Mouse (Mus musculus) embryonic fibroblast, embryonic 13.5 days (primary cell): ENCODE data around the gene Col6a6. TPM values are rescaled to one million over a fixed set of nuclear protein-coding genes. Genes with fewer than 3 reads are reported as not detected.

Experiments
- H3K27ac ChIP-seq: 2 replicates; pipeline ENCODE4 v1.5.1; 2012; ENCODE audit warnings: low read length, control low read depth, inconsistent platforms; ENCODE audit not compliant: insufficient read depth
- H3K4me1 ChIP-seq: 2 replicates; pipeline ENCODE4 v1.6.1; 2011; ENCODE audit warnings: low read length; ENCODE audit not compliant: control insufficient read depth, insufficient read depth
- H3K4me3 ChIP-seq: 2 replicates; pipeline ENCODE4 v1.5.1; 2011; ENCODE audit warnings: mild to moderate bottlenecking, control low read depth, low read length; ENCODE audit not compliant: insufficient read depth
- CTCF ChIP-seq: IDR thresholded peaks from 2 replicates; pipeline ENCODE4 v1.5.1; 2011; ENCODE audit warnings: mild to moderate bottlenecking, control low read depth, low read length, moderate library complexity, borderline replicate concordance; ENCODE audit not compliant: insufficient read depth
- POLR2A ChIP-seq: IDR thresholded peaks from 2 replicates; pipeline ENCODE4 v1.6.1; 2011; ENCODE audit warnings: low read depth, mild to moderate bottlenecking, control low read depth, low read length, moderate library complexity
- polyA plus RNA-seq: library from polyadenylated mRNA; stranded (reverse); fragments of >200 nt; gene quantifications from 2 replicates; pipeline ENCODE4 v1.2.4, GENCODE M21; 2011; ENCODE audit warnings: low read depth; ENCODE audit not compliant: missing spikeins, insufficient read length

Col6a6 gene
- polyA plus RNA-seq, 1 experiment, result 1.2 TPM

GRCm38 (mm10) chr9:105803416-105803815, 24.5 kb downstream of the Col6a6 start:
- no peak for TF ChIP-seq POLR2A
- TF ChIP-seq CTCF, result no peak
- no peaks in the 10 kb centered on the region for H3K4me1 ChIP-seq

GRCm38 (mm10) chr9:105801463-105801862, 26.5 kb downstream of the Col6a6 start:
- Histone ChIP-seq H3K27ac (no peak overlapping the region), H3K4me1 (no peaks in the 10 kb centered on the region), H3K4me3 (no peak overlapping the region)
- TF ChIP-seq POLR2A (no peak), CTCF (no peak)

More at GRCm38 (mm10) chr9:105803416-105803815, 24.5 kb downstream of the Col6a6 start:
- Histone ChIP-seq H3K27ac (no peak overlapping the region), H3K4me3 (no peak overlapping the region)

GRCm38 (mm10) chr9:105800286-105800685, 27.7 kb downstream of the Col6a6 start:
- Histone ChIP-seq H3K27ac (no peak overlapping the region), H3K4me1 (no peaks in the 10 kb centered on the region), H3K4me3 (no peak overlapping the region)
- TF ChIP-seq POLR2A (no peak), CTCF (no peak)

GRCm38 (mm10) chr9:105796137-105796536, 31.8 kb downstream of the Col6a6 start:
- no peak overlapping the region for H3K4me3 ChIP-seq
- H3K4me1 ChIP-seq, result no peaks in the 10 kb centered on the region
- TF ChIP-seq CTCF, result no peak
- TF ChIP-seq POLR2A, result no peak
- H3K27ac ChIP-seq, result no peak overlapping the region

GRCm38 (mm10) chr9:105794965-105795364, 33.0 kb downstream of the Col6a6 start:
- no peaks in the 10 kb centered on the region for H3K4me1 ChIP-seq
- H3K27ac ChIP-seq, result no peak overlapping the region
- TF ChIP-seq POLR2A, result no peak
- H3K4me3 ChIP-seq, result no peak overlapping the region

- TF ChIP-seq CTCF (no peak), POLR2A (no peak)
- Histone ChIP-seq H3K27ac (no peak overlapping the region), H3K4me3 (no peak overlapping the region), H3K4me1 (no peaks in the 10 kb centered on the region)
Observed at GRCm38 (mm10) chr9:105791810-105792209, 36.1 kb downstream of the Col6a6 start.

- Histone ChIP-seq H3K4me3 (no peak overlapping the region), H3K4me1 (no peaks in the 10 kb centered on the region), H3K27ac (no peak overlapping the region)
- TF ChIP-seq POLR2A, result no peak
- no peak for TF ChIP-seq CTCF
Observed at GRCm38 (mm10) chr9:105788203-105788602, 39.8 kb downstream of the Col6a6 start.

- no peak overlapping the region for H3K4me3 ChIP-seq
- H3K4me1 ChIP-seq, result no peaks in the 10 kb centered on the region
- no peak overlapping the region for H3K27ac ChIP-seq
- TF ChIP-seq CTCF (no peak), POLR2A (no peak)
Observed at GRCm38 (mm10) chr9:105787800-105788199, 40.2 kb downstream of the Col6a6 start.

GRCm38 (mm10) chr9:105784026-105784425, 43.9 kb downstream of the Col6a6 start:
- Histone ChIP-seq H3K4me1 (no peaks in the 10 kb centered on the region), H3K27ac (no peak overlapping the region), H3K4me3 (no peak overlapping the region)
- no peak for TF ChIP-seq CTCF
- TF ChIP-seq POLR2A, result no peak

- H3K4me3 ChIP-seq, result no peak overlapping the region
- TF ChIP-seq POLR2A, result no peak
- no peak for TF ChIP-seq CTCF
- no peaks in the 10 kb centered on the region for H3K4me1 ChIP-seq
- no peak overlapping the region for H3K27ac ChIP-seq
Observed at GRCm38 (mm10) chr9:105780696-105781095, 47.3 kb downstream of the Col6a6 start.

- no peak overlapping the region for H3K27ac ChIP-seq
- H3K4me1 ChIP-seq, result no peaks in the 10 kb centered on the region
- TF ChIP-seq POLR2A (no peak), CTCF (no peak)
- H3K4me3 ChIP-seq, result no peak overlapping the region
Observed at GRCm38 (mm10) chr9:105778741-105779140, 49.2 kb downstream of the Col6a6 start.
